Mouse (Mus musculus) bone marrow macrophage, adult 2 months (primary cell): Measurements from ENCODE around the gene Matn1.

Source experiments
- CTCF ChIP-seq: IDR thresholded peaks from 2 replicates; pipeline ENCODE4 v1.5.1; 2012; ENCODE audit warnings: low read depth, mild to moderate bottlenecking, low read length, moderate library complexity
- POLR2A ChIP-seq: IDR thresholded peaks from 2 replicates; pipeline ENCODE4 v1.6.1; 2012; ENCODE audit warnings: mild to moderate bottlenecking, low read depth, low read length, borderline replicate concordance

GRCm38 (mm10) chr4:130958812-130959211 lies 14.6 kb downstream of the Matn1 start:
- TF ChIP-seq CTCF: no peak
- no peak for TF ChIP-seq POLR2A
